Mouse (Mus musculus) layer of hippocampus, adult 9-11 months (tissue): ENCODE measurements at regions not wholly inside any gene's neighbourhood (a gene's known extent, or its start where the extent isn't known, plus 50 kb on each side); places are given as distances from the start of the nearest gene placed in this dataset.
A peak's percentile ranks its signal among the peaks of the same experiment; 100 is the strongest.

Experiments used
- DNase-seq: peaks from one replicate; pipeline ENCODE4 v3.0.0; 2022

- no peak for DNase-seq
Measured at GRCm38 (mm10) chr14:33797551-33798303, 125.7 kb upstream of the Gdf10 start.

GRCm38 (mm10) chr14:33804321-33804720 is 119.1 kb upstream of the Gdf10 start:
- DNase-seq, result no peak

GRCm38 (mm10) chr14:33804721-33805120 is 118.7 kb upstream of the Gdf10 start:
- no peak for DNase-seq

GRCm38 (mm10) chr14:33807196-33807595 is 116.2 kb upstream of the Gdf10 start:
- DNase-seq, result no peak

GRCm38 (mm10) chr14:33808593-33809265 is 114.7 kb upstream of the Gdf10 start:
- DNase-seq, result no peak

GRCm38 (mm10) chr14:33810584-33810983 is 112.8 kb upstream of the Gdf10 start:
- DNase-seq, result no peak

- no peak for DNase-seq
Measured at GRCm38 (mm10) chr14:33811241-33811640, 112.1 kb upstream of the Gdf10 start.

GRCm38 (mm10) chr14:33812266-33812665 is 111.1 kb upstream of the Gdf10 start:
- DNase-seq, result no peak

GRCm38 (mm10) chr14:33812772-33813171 is 110.6 kb upstream of the Gdf10 start:
- no peak for DNase-seq

GRCm38 (mm10) chr14:33813274-33813673 is 110.1 kb upstream of the Gdf10 start:
- no peak for DNase-seq

- DNase-seq, result no peak
Measured at GRCm38 (mm10) chr14:33814107-33814506, 109.3 kb upstream of the Gdf10 start.

- no peak for DNase-seq
Measured at GRCm38 (mm10) chr14:33814599-33814998, 108.8 kb upstream of the Gdf10 start.

GRCm38 (mm10) chr14:33820541-33821260 is 102.7 kb upstream of the Gdf10 start:
- no peak for DNase-seq

- DNase-seq, result peak; percentile 34
Measured at GRCm38 (mm10) chr14:33821436-33821835, 102.0 kb upstream of the Gdf10 start.

GRCm38 (mm10) chr14:33824421-33824874 is 98.9 kb upstream of the Gdf10 start:
- DNase-seq, result peak; percentile 62

- DNase-seq, result no peak
Measured at GRCm38 (mm10) chr14:33826003-33826644, 97.3 kb upstream of the Gdf10 start.

- no peak for DNase-seq
Measured at GRCm38 (mm10) chr14:33832650-33833319, 90.6 kb upstream of the Gdf10 start.

GRCm38 (mm10) chr14:33836341-33836740 is 87.0 kb upstream of the Gdf10 start:
- no peak for DNase-seq

GRCm38 (mm10) chr14:33841821-33842220 is 81.6 kb upstream of the Gdf10 start:
- no peak for DNase-seq

GRCm38 (mm10) chr14:33853499-33853898 is 69.9 kb upstream of the Gdf10 start:
- DNase-seq, result no peak

- DNase-seq, result no peak
Measured at GRCm38 (mm10) chr14:33854181-33854580, 69.2 kb upstream of the Gdf10 start.

GRCm38 (mm10) chr14:33856992-33857391 is 66.4 kb upstream of the Gdf10 start:
- no peak for DNase-seq

- no peak for DNase-seq
Measured at GRCm38 (mm10) chr14:33864796-33865195, 58.6 kb upstream of the Gdf10 start.
